Mouse (Mus musculus): ENCODE measurements around the gene Tmem240.
"Not testable (repeated sequence)": the region's sequence is repeated elsewhere in the genome, so short reads cannot be mapped to it uniquely, and the experiment has no call there.

Gene Tmem240

GRCm38 (mm10) chr4:155734951-155735702 is 527 bp downstream of the Tmem240 start:
- no peak for DNase-seq (ENCODE audit: low read depth, low spot score)

GRCm38 (mm10) chr4:155735788-155736187 is 1.2 kb downstream of the Tmem240 start:
- peak; percentile 45 for DNase-seq (ENCODE audit: low read depth, low spot score)

- DNase-seq (ENCODE audit: low read depth, low spot score), result no peak
Measured at GRCm38 (mm10) chr4:155736421-155736820, 1.8 kb downstream of the Tmem240 start.

GRCm38 (mm10) chr4:155738262-155738661 is 3.7 kb downstream of the Tmem240 start:
- DNase-seq (ENCODE audit: low read depth, low spot score), result no peak

GRCm38 (mm10) chr4:155739152-155739551 is 4.6 kb downstream of the Tmem240 start:
- DNase-seq (ENCODE audit: low read depth, low spot score), result no peak

- no peak for DNase-seq (ENCODE audit: low read depth, low spot score)
Measured at GRCm38 (mm10) chr4:155739741-155740636, 5.4 kb downstream of the Tmem240 start.

- DNase-seq (ENCODE audit: low read depth, low spot score), result not testable (repeated sequence)
Measured at GRCm38 (mm10) chr4:155740681-155741080, 6.1 kb downstream of the Tmem240 start.

GRCm38 (mm10) chr4:155742684-155743083 is 8.1 kb downstream of the Tmem240 start:
- DNase-seq (ENCODE audit: low read depth, low spot score), result no peak

- no peak for DNase-seq (ENCODE audit: low read depth, low spot score)
Measured at GRCm38 (mm10) chr4:155744474-155744873, 9.9 kb downstream of the Tmem240 start.

GRCm38 (mm10) chr4:155745136-155745535 is 10.5 kb downstream of the Tmem240 start:
- DNase-seq (ENCODE audit: low read depth, low spot score), result no peak

GRCm38 (mm10) chr4:155746036-155746548 is 11.5 kb downstream of the Tmem240 start:
- no peak for DNase-seq (ENCODE audit: low read depth, low spot score)

- DNase-seq (ENCODE audit: low read depth, low spot score), result no peak
Measured at GRCm38 (mm10) chr4:155746575-155747490, 12.2 kb downstream of the Tmem240 start.

- no peak for DNase-seq (ENCODE audit: low read depth, low spot score)
Measured at GRCm38 (mm10) chr4:155757011-155757410, 22.4 kb downstream of the Tmem240 start.

- DNase-seq (ENCODE audit: low read depth, low spot score), result peak; percentile 72
Measured at GRCm38 (mm10) chr4:155759862-155760612, 25.4 kb downstream of the Tmem240 start.

GRCm38 (mm10) chr4:155760613-155761355 is 26.2 kb downstream of the Tmem240 start, which contains the start of gene Atad3a:
TSS of gene Atad3a (minus strand) at chr4:155761093.
- DNase-seq (ENCODE audit: low read depth, low spot score), result peak; percentile 98

- peak; percentile 46 for DNase-seq (ENCODE audit: low read depth, low spot score)
Measured at GRCm38 (mm10) chr4:155761356-155762099, 26.9 kb downstream of the Tmem240 start.

- DNase-seq (ENCODE audit: low read depth, low spot score), result no peak
Measured at GRCm38 (mm10) chr4:155762357-155762756, 27.8 kb downstream of the Tmem240 start.

GRCm38 (mm10) chr4:155769496-155769879 is 34.9 kb downstream of the Tmem240 start:
- DNase-seq (ENCODE audit: low read depth, low spot score), result no peak
